Mouse (Mus musculus) embryonic fibroblast, embryonic 13.5 days (primary cell): ENCODE measurements at regions not wholly inside any gene's neighbourhood (a gene's known extent, or its start where the extent isn't known, plus 50 kb on each side); places are given as distances from the start of the nearest gene placed in this dataset.

Experiments
- CTCF ChIP-seq: IDR thresholded peaks from 2 replicates; pipeline ENCODE4 v1.5.1; 2011; ENCODE audit warnings: mild to moderate bottlenecking, control low read depth, low read length, moderate library complexity, borderline replicate concordance; ENCODE audit not compliant: insufficient read depth
- POLR2A ChIP-seq: IDR thresholded peaks from 2 replicates; pipeline ENCODE4 v1.6.1; 2011; ENCODE audit warnings: low read depth, mild to moderate bottlenecking, control low read depth, low read length, moderate library complexity

DNA sequence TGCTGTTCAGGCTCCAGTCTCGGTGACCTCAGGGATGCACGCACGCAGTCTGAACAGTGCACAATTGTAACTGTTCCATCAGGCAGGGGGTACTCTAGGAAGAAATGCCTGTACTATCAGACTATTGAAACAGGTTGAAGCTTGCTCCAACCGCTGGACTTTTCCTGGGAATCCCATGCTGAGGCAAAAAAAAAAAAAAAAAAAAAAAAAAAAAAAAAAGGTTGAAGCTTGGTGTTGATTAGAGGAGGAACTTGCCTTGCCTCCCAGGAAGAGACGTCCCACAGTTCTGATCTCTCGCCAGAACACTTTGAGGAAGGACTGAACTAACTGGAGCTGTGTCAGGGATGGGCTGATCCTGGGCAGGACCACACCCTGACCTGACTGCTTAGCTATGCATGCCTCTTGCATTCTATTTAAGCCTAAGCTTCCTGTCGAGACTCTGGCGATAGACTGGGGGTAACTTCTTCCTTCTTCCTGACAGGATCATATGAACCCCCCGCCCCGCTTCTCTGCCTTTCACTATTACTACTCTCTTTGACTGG lies 341.6 kb downstream of the Diras2 start:
- no peak for TF ChIP-seq CTCF
- no peak for TF ChIP-seq POLR2A
